Mouse (Mus musculus) activated CD4-positive, CD25-positive, alpha-beta regulatory T cell, adult 9 weeks (primary cell): ENCODE data around the gene Scamp5. TPM values are rescaled to one million over a fixed set of nuclear protein-coding genes. Genes with fewer than 3 reads are reported as not detected.

Experiments used
- polyA plus RNA-seq: library from polyadenylated mRNA; unstranded; fragments of 100-300 nt; shearing (Covaris generic); gene quantifications from one replicate; pipeline ENCODE4 v1.2.1, GENCODE M21; 2017

The Scamp5 gene
- polyA plus RNA-seq: 0.23 TPM

DNA sequence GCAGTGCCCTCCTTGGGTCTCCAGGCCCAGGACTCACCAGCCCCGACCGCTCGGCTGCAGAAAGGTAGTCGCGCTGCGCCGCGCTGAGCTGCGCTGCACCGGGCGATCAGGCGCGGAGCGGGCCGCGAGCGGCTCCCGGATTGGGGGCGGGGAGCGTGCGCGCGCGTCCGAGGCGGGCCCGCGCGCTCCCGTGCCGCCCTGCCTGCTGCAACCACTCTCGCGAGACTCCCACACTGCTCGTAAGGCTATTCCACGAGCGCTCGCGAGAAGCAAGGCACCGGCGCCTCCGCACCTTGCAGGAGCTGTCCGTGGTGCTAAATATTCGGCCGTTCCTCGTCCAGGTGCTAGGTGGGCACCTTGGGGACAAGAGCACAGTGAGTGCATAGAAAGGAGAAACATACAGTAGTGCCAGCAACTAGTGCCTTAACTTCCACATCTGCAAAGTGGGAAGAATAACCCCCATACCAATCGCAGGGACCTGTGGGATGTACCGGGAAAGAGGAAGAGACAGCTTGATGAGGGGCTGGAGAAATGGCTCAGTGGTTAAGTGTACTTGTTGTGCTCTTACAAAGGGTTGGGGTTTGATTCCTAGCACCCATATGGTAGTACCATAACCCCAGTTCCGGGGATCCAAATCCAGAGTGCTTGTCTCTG lies at the start of gene Scamp5:
Scamp5 (minus strand) TSS at position 165 of the 654 bp plus-strand sequence.

DNA sequence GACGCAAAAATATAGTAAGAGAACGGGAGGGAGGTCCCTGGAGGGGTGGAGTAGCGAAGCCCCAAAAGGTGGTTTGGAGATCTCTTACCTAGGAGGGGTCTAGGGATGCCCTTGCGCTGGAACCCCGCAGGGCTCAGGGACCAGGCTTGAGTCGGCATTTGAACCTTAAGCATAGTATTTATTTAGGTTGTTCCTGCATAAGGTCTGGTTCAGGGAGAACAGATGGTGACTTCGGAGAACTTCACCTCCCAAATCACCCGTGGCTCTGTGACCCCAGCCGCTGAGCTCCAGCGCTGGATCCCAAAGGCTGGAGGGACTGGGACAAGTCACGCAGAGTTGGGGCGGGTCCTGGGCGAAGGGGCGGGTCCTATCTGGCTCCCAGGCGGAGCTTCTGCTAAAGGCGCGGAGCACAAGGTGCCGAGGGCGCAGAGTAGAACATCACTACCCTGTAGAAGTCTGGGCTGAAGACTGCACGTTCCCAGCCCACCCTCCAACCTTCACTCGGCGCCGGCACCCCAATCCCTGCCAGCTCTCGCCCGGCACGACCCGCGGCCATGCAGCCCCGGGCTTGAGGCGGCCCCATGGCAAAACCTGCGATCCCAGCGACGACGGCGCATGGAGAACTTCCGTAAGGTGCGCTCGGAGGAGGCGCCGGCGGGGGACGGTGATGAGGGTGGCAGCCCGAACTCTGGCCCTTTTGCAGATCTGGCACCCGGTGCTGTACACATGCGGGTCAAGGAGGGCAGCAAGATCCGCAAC lies 35.9 kb upstream of the Scamp5 start, which contains the start of gene Rpp25:
Rpp25 (plus strand) TSS at position 405 of the 759 bp plus-strand sequence.

GRCm38 (mm10) chr9:57439522-57440295 lies 28.2 kb downstream of the Scamp5 start, which contains the start of gene Ppcdc:
Gene Ppcdc (minus strand): TSS chr9:57440124.

Other genes starting within 250 kb of the Scamp5 start
- not detected for gene Trcg1, start 231.5 kb downstream of the Scamp5 start, polyA plus RNA-seq
- 40.4 TPM for gene 1700017B05Rik, start 205.4 kb downstream of the Scamp5 start, polyA plus RNA-seq
- gene Ppcdc, start 27.9 kb downstream of the Scamp5 start, polyA plus RNA-seq: 143 TPM
- gene Rpp25, start 36.0 kb upstream of the Scamp5 start, polyA plus RNA-seq: 0.20 TPM
- 232 TPM for gene Cox5a, start 53.2 kb upstream of the Scamp5 start, polyA plus RNA-seq
- 11.1 TPM for gene Fam219b, start 69.5 kb upstream of the Scamp5 start, polyA plus RNA-seq
- gene Mpi, start 84.7 kb upstream of the Scamp5 start, polyA plus RNA-seq: 20.1 TPM
- 112 TPM for gene Scamp2, start 92.9 kb upstream of the Scamp5 start, polyA plus RNA-seq
- gene Ulk3, start 121.4 kb upstream of the Scamp5 start, polyA plus RNA-seq: 87.6 TPM
- not detected for gene Cplx3, start 138.2 kb upstream of the Scamp5 start, polyA plus RNA-seq
- 0.27 TPM for gene Lman1l, start 152.7 kb upstream of the Scamp5 start, polyA plus RNA-seq
- 230 TPM for gene Csk, start 185.6 kb upstream of the Scamp5 start, polyA plus RNA-seq
- gene Cyp1a2, start 215.6 kb upstream of the Scamp5 start, polyA plus RNA-seq: not detected
- 0.24 TPM for gene Cyp1a1, start 219.9 kb upstream of the Scamp5 start, polyA plus RNA-seq
- gene Edc3, start 240.5 kb upstream of the Scamp5 start, polyA plus RNA-seq: 51.7 TPM